Mouse (Mus musculus): ENCODE measurements around the gene Gramd4.

DNA sequence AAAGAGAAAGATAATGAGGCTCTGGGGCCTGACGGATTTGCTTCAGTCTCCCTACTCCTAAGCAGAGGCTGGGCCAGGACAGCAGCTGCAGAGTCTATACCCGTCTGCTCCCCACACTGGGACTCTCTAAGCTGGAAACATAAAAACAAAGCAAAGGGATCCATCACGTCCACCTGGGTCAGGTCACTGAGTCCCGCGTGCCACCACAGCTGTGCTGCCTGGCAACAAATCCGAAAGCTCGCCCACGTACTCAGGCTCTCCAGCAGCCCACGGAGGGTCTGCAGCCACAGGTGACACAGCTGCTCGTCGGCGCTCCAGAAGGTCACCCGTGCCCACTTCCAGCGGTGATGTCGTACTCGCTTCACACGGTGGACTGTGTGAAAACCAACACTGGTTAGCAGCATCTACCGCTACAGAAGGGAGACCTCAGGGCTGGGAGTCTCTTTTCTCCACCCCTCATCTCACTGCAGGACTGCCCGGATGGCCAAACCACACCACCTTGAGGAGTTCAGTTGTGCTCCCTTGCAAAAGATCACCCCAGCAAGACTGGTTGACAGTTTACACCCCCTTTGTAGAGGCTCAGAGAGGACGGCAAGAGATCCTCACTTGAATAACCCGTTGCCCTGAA lies 107.3 kb downstream of the Gramd4 start:
- TF ChIP-seq ETS1 (conservative IDR thresholded peaks at IDR 0.05; ENCODE audit: low read depth, low read length) (no peak), MAX (IDR thresholded peaks at IDR 0.05; ENCODE audit: low read length) (no peak), MYC (IDR thresholded peaks at IDR 0.05; ENCODE audit: low read depth, low read length) (no peak), POLR2A (IDR thresholded peaks at IDR 0.05; ENCODE audit: low read depth, low read length) (no peak), E2F4 (IDR thresholded peaks at IDR 0.05; ENCODE audit: insufficient replicate concordance, low read depth, low read length) (no peak), CTCF (conservative IDR thresholded peaks at IDR 0.05 in 1 of 2, IDR thresholded peaks at IDR 0.05 in 1 of 2; ENCODE audit: low read depth in 2 of 2, low read length in 2 of 2) (no peak), UBTF (IDR thresholded peaks at IDR 0.05; ENCODE audit: low read depth, low read length) (no peak)
